Mouse (Mus musculus): ENCODE data around the gene Rhbdf1. TPM values are rescaled to one million over a fixed set of nuclear protein-coding genes. Genes with fewer than 3 reads are reported as not detected.

Gene Rhbdf1
- polyA plus RNA-seq, 1 experiment from 2014 or later, result 46.1 TPM

- Histone ChIP-seq H3K4me2 (replicated peaks; ENCODE audit: low read depth, low read length) (no peak overlapping the region), H3K4me3 (ENCODE audit: low read depth, low read length) (no peak overlapping the region), H3K9me3 (ENCODE audit: control insufficient read depth, low read depth, low read length) (no peaks in the 10 kb centered on the region), H3K9ac (replicated peaks; ENCODE audit: low read depth, low read length) (no peak overlapping the region), H3K4me1 (ENCODE audit: control insufficient read depth, insufficient read depth, low read length) (no peaks in the 10 kb centered on the region), H3K27me3 (ENCODE audit: control insufficient read depth, insufficient read depth, low read length) (no peaks in the 10 kb centered on the region), H3K36me3 (ENCODE audit: control insufficient read depth, insufficient read depth, low read length) (no peaks in the 10 kb centered on the region), H3K27ac (ENCODE audit: low read length) (no peak overlapping the region)
- no peak for ATAC-seq (ENCODE audit: insufficient number of reproducible peaks, insufficient read depth, low FRiP score, low read depth)
- WGBS, result 76% methylated on average over 3 of the region's 3 CpGs
These were observed 36.1 kb downstream of the Rhbdf1 start for GRCm38 (mm10) chr11:32186031-32186430.

GRCm38 (mm10) chr11:32184469-32184868, 37.6 kb downstream of the Rhbdf1 start:
- Histone ChIP-seq H3K27ac (ENCODE audit: low read length) (no peak overlapping the region), H3K4me3 (ENCODE audit: low read depth, low read length) (no peak overlapping the region), H3K4me1 (ENCODE audit: control insufficient read depth, insufficient read depth, low read length) (no peaks in the 10 kb centered on the region), H3K9me3 (ENCODE audit: control insufficient read depth, low read depth, low read length) (no peaks in the 10 kb centered on the region), H3K4me2 (replicated peaks; ENCODE audit: low read depth, low read length) (no peak overlapping the region), H3K36me3 (ENCODE audit: control insufficient read depth, insufficient read depth, low read length) (no peaks in the 10 kb centered on the region), H3K9ac (replicated peaks; ENCODE audit: low read depth, low read length) (no peak overlapping the region), H3K27me3 (ENCODE audit: control insufficient read depth, insufficient read depth, low read length) (no peaks in the 10 kb centered on the region)
- WGBS, result 87% methylated on average over 8 of the region's 8 CpGs
- no peak for ATAC-seq (ENCODE audit: insufficient number of reproducible peaks, insufficient read depth, low FRiP score, low read depth)

DNA sequence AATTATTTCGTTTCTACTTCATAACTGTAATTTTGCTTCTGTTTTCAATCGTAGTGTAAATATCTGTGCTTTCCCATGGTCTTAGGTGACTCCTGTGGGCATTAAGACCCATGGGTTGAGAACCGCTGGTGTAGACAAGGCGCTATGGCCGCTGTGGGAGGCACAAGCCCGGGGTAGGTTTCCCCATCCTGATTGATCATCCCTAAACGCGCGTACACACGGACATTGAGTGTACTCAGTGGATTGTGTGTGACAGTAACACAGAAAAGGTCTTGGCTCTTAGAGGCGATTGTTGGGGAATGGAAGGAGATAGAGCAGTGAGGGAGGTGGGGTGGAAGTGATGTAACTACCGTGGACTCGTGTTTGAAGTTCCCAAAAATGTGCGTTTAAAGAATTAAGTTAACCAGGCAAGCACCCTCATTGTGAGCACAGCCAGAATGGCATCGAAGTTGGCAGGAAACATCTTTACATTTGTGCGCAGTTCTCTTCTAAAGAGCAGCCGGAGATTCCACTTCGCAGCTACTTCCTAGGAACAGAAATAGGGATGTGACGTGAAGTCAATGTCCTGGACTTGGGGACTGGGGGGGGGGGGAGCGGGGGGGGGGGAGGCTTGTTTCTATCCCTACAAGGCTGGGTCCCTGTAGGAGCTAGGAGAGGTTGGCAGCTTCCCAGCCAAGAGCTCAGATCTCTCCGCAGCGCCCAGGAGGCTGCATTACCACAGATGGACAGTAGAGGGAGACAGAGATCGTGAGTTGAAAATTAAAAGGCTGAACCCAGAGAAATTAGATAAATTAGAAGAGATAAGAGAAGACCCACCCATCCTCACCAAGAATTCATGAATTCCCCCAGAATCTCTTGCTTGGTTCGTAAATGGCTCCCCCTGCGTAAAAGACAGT, 39.9 kb downstream of the Rhbdf1 start:
- Histone ChIP-seq H3K9ac (replicated peaks; ENCODE audit: low read depth, low read length) (no peak overlapping the region), H3K4me1 (ENCODE audit: control insufficient read depth, insufficient read depth, low read length) (no peaks in the 10 kb centered on the region), H3K4me3 (ENCODE audit: low read depth, low read length) (no peak overlapping the region), H3K4me2 (replicated peaks; ENCODE audit: low read depth, low read length) (no peak overlapping the region), H3K9me3 (ENCODE audit: control insufficient read depth, low read depth, low read length) (no peaks in the 10 kb centered on the region), H3K36me3 (ENCODE audit: control insufficient read depth, insufficient read depth, low read length) (no peaks in the 10 kb centered on the region), H3K27me3 (ENCODE audit: control insufficient read depth, insufficient read depth, low read length) (no peaks in the 10 kb centered on the region), H3K27ac (ENCODE audit: low read length) (no peak overlapping the region)
- 45% methylated on average over 24 of the region's 25 CpGs for WGBS
- ATAC-seq (ENCODE audit: insufficient number of reproducible peaks, insufficient read depth, low FRiP score, low read depth), result no peak

DNA sequence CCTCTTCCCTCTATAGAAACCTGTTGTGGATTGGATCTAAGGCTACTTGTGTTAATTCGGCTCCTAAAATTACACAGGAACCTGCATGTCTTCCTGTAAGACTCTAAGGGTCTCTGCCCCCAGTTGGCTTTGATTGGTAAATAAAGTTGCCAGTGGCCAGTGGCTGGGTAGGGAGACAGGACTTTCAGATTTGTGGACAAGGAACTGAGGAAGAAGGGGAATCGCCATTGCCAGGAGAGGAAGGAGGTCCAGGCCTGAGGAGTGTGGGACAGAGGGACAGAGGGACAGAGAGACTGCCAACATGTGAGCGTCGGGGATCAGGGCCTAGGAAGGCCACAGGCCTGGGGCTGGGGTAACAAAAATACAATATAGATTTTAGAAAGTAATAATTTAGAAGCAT, 40.9 kb downstream of the Rhbdf1 start:
- Histone ChIP-seq H3K9ac (replicated peaks; ENCODE audit: low read depth, low read length) (no peak overlapping the region), H3K4me1 (ENCODE audit: control insufficient read depth, insufficient read depth, low read length) (no peaks in the 10 kb centered on the region), H3K4me2 (replicated peaks; ENCODE audit: low read depth, low read length) (no peak overlapping the region), H3K27ac (ENCODE audit: low read length) (no peak overlapping the region), H3K36me3 (ENCODE audit: control insufficient read depth, insufficient read depth, low read length) (no peaks in the 10 kb centered on the region), H3K9me3 (ENCODE audit: control insufficient read depth, low read depth, low read length) (no peaks in the 10 kb centered on the region), H3K4me3 (ENCODE audit: low read depth, low read length) (no peak overlapping the region), H3K27me3 (ENCODE audit: control insufficient read depth, insufficient read depth, low read length) (no peaks in the 10 kb centered on the region)
- WGBS, result 85% methylated on average over 4 of the region's 4 CpGs
- ATAC-seq (ENCODE audit: insufficient number of reproducible peaks, insufficient read depth, low FRiP score, low read depth), result no peak

GRCm38 (mm10) chr11:32178506-32178905, 43.6 kb downstream of the Rhbdf1 start:
- no peak for ATAC-seq (ENCODE audit: insufficient number of reproducible peaks, insufficient read depth, low FRiP score, low read depth)
- no peaks in the 10 kb centered on the region for H3K4me1 ChIP-seq (ENCODE audit: control insufficient read depth, insufficient read depth, low read length)
- no peak overlapping the region for H3K4me3 ChIP-seq (ENCODE audit: low read depth, low read length)
- H3K9ac ChIP-seq (replicated peaks; ENCODE audit: low read depth, low read length), result no peak overlapping the region
- no peaks in the 10 kb centered on the region for H3K36me3 ChIP-seq (ENCODE audit: control insufficient read depth, insufficient read depth, low read length)
- no peak overlapping the region for H3K27ac ChIP-seq (ENCODE audit: low read length)
- no peaks in the 10 kb centered on the region for H3K27me3 ChIP-seq (ENCODE audit: control insufficient read depth, insufficient read depth, low read length)
- no peaks in the 10 kb centered on the region for H3K9me3 ChIP-seq (ENCODE audit: control insufficient read depth, low read depth, low read length)
- no peak overlapping the region for H3K4me2 ChIP-seq (replicated peaks; ENCODE audit: low read depth, low read length)
- 65% methylated on average over 1 of the region's 1 CpGs for WGBS

DNA sequence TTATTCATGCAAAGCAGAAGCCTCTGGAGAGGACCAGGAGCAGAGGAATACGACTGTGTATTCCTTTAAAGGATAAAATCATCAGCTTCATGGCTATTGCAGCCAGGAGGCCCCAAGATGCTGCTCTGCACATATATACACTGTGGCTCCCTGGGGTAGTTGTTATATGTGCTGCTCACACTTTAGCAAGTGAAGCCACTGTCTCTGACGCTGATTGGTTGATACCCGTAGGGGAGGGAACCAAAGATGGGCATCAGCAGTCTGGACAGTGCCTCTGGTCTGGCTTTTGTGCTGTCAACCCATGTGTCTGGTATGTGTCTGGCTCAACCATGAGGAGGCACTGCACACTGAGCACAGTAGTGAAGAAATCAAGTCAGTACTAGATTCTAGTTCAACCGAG, 55.4 kb downstream of the Rhbdf1 start:
- no peak overlapping the region for H3K9ac ChIP-seq (replicated peaks; ENCODE audit: low read depth, low read length)
- H3K36me3 ChIP-seq (ENCODE audit: control insufficient read depth, insufficient read depth, low read length), result no peaks in the 10 kb centered on the region
- 69% methylated on average over 4 of the region's 4 CpGs for WGBS
- no peak for ATAC-seq (ENCODE audit: insufficient number of reproducible peaks, insufficient read depth, low FRiP score, low read depth)
- H3K4me2 ChIP-seq (replicated peaks; ENCODE audit: low read depth, low read length), result no peak overlapping the region
- no peaks in the 10 kb centered on the region for H3K27me3 ChIP-seq (ENCODE audit: control insufficient read depth, insufficient read depth, low read length)
- H3K4me1 ChIP-seq (ENCODE audit: control insufficient read depth, insufficient read depth, low read length), result peaks cover 3% of the 10 kb centered on the region; the same call in 1 of the 2 replicates
- H3K4me3 ChIP-seq (ENCODE audit: low read depth, low read length), result no peak overlapping the region
- H3K27ac ChIP-seq (ENCODE audit: low read length), result no peak overlapping the region
- no peaks in the 10 kb centered on the region for H3K9me3 ChIP-seq (ENCODE audit: control insufficient read depth, low read depth, low read length)

DNA sequence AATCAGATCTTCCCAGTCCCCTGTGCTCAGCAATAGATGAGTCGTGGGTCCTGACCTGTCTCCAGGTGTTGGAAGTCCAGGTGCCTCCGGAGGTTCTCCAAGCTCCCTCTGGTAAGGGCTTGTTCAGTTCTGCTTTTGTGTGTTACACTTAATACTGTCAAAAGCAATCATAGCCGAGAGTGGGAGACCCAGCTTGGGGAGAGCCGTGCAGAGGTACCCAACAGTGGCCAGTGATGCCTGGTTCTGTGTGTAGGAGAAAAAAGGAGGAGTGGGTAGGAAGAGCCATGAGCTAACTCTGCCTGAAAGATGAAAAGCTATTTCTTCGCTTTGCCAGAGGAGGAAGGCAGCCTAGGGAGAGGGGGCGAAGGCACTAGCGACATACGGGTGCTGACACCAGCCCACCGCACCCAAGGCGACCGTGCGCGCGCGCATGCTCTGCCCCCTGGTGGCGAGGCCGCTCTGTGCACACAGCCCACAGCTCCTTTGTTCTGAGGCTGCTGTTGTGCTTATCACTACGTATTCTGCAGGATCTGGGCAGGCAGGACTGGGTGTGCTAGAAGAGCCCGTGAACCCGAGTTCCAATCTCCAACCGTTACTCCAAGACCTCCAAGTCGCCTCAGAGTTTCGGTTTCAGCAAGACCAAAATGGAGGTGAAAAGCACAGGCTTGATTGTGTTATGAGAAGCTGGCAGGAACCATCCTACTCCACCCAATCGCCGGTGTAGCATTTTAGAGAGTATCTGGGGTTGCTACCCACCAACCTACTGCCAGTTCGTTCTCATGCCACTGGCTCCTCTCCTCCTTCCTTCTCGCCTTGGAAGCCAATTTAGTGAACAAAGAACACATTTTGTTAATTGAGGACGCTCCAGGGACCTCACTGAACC, 59.9 kb downstream of the Rhbdf1 start:
- Histone ChIP-seq H3K9ac (replicated peaks; ENCODE audit: low read depth, low read length) (no peak overlapping the region), H3K36me3 (ENCODE audit: control insufficient read depth, insufficient read depth, low read length) (no peaks in the 10 kb centered on the region), H3K27ac (ENCODE audit: low read length) (no peak overlapping the region), H3K27me3 (ENCODE audit: control insufficient read depth, insufficient read depth, low read length) (no peaks in the 10 kb centered on the region), H3K4me1 (ENCODE audit: control insufficient read depth, insufficient read depth, low read length) (peaks cover 4% of the 10 kb centered on the region; the same call in 1 of the 2 replicates), H3K4me3 (ENCODE audit: low read depth, low read length) (peak overlapping the region; percentile 24), H3K4me2 (replicated peaks; ENCODE audit: low read depth, low read length) (peak overlapping the region; percentile 52), H3K9me3 (ENCODE audit: control insufficient read depth, low read depth, low read length) (no peaks in the 10 kb centered on the region)
- WGBS, result 13% methylated on average over 28 of the region's 28 CpGs
- ATAC-seq (ENCODE audit: insufficient number of reproducible peaks, insufficient read depth, low FRiP score, low read depth), result peak; percentile 88

GRCm38 (mm10) chr11:32161500-32161899, 60.6 kb downstream of the Rhbdf1 start:
- H3K9me3 ChIP-seq (ENCODE audit: control insufficient read depth, low read depth, low read length), result no peaks in the 10 kb centered on the region
- peak overlapping the region; percentile 52 for H3K4me2 ChIP-seq (replicated peaks; ENCODE audit: low read depth, low read length)
- peaks cover 4% of the 10 kb centered on the region; the same call in 1 of the 2 replicates for H3K4me1 ChIP-seq (ENCODE audit: control insufficient read depth, insufficient read depth, low read length)
- peak overlapping the region; percentile 24 for H3K4me3 ChIP-seq (ENCODE audit: low read depth, low read length)
- peak; percentile 51; the same call in 1 of the 2 replicates for ATAC-seq (ENCODE audit: insufficient number of reproducible peaks, insufficient read depth, low FRiP score, low read depth)
- WGBS, result 7% methylated on average over 9 of the region's 9 CpGs
- no peak overlapping the region for H3K27ac ChIP-seq (ENCODE audit: low read length)
- no peaks in the 10 kb centered on the region for H3K27me3 ChIP-seq (ENCODE audit: control insufficient read depth, insufficient read depth, low read length)
- H3K9ac ChIP-seq (replicated peaks; ENCODE audit: low read depth, low read length), result no peak overlapping the region
- no peaks in the 10 kb centered on the region for H3K36me3 ChIP-seq (ENCODE audit: control insufficient read depth, insufficient read depth, low read length)
